Mouse (Mus musculus) embryonic stem cell, embryonic (primary cell): ENCODE measurements around the gene Lama1.

Experiments used
- CTCF ChIA-PET, 4 experiments: fragments of 300-600 bp in 2 of 4; fragments of 350-600 bp in 2 of 4; sonication (Branson Sonifier 250); formaldehyde crosslinking; loops; one replicate each; lab custom pipeline; 2022; ENCODE audit warnings: inconsistent platforms in 2 of 4; lab: Charles Lee
- POLR2A ChIA-PET, 4 experiments: fragments of 300-600 bp in 2 of 4; fragments of 350-600 bp in 2 of 4; sonication (Branson Sonifier 250); formaldehyde crosslinking; loops; one replicate each; lab custom pipeline; 2022; ENCODE audit warnings: antibody characterized with exemption in 4 of 4, inconsistent platforms in 1 of 4; lab: Charles Lee

Lama1 gene

GRCm38 (mm10) chr17:67705035-67705769 is 8.1 kb downstream of the Lama1 start:
- ChIA-PET POLR2A (interaction anchor here in 1 of 4 experiments (1.4 to 9.9 kb wide), 2 partner anchors 9 to 16 kb away, joined by 4 to 66 read pairs; no protein-coding TSS in a partner anchor), CTCF (interaction anchor here in 3 of 4 experiments (0.6 to 1.6 kb wide), 3 partner anchors 7 to 395 kb away, joined by 3 read pairs; partner anchors contain the start of gene Lama1 (in 1 of the 3))

DNA sequence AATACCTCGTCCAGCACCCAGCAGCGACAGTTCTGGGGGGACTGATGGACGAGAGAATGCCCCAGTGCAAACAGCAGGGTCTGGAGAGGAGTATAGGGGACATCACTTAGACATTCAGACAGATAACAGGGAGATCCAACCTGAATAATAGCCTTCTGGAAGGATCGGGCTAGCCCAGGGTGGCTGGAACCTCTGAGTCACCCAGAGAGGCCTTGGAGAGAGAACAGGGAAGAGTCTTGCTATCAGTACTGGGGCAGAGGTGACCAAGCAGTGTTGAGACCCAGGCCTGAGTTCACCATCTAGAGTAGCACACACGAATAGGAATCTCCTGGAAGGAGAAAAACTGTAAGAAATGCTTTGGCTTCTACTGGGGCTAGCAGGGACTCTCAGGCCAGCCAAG is 9.3 kb downstream of the Lama1 start:
- POLR2A ChIA-PET = interaction anchor here in 2 of 4 experiments (1.0 to 4.4 kb wide), 2 partner anchors 8 kb away, joined by 9 to 53 read pairs; partner anchors contain the start of gene Lama1 (in 2 of the 2)
- CTCF ChIA-PET = no interaction called here

DNA sequence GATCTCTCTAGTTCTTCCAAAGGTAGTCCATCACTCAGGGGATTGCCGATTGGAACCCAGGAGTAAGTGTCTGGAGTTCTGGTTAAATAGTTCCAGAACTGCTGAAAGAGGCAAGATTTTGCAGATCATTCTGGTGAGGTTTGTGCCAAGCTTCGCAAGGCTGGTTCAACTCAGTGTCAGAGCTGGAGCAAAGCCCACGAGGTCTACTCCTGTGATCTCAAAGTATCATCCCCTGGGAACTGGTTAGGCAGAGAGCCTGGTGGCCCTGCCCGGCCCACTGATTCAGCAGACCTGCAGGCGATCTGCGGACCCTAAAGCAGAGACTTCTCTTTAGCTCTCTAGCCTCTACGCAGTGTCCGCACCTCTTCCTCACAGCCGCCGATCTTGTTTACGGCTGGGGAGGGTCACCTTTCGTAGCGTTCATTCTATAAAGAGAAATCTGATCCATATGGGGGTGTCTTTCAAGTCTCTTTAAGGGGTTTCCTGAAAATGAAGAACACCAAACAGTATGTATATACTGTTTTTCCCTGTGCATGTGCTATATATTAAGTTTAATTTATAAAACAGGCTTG is 10.8 kb downstream of the Lama1 start:
- POLR2A ChIA-PET = interaction anchor here in 3 of 4 experiments (0.6 to 4.4 kb wide), 9 partner anchors 8 to 17 kb away, joined by 3 to 53 read pairs (median 5); partner anchors contain the start of gene Lama1 (in 3 of the 3)
- CTCF ChIA-PET = interaction anchor here in 1 of 4 experiments (1.4 kb wide), 1 partner anchor 10 kb away, joined by 4 read pairs; no protein-coding TSS in a partner anchor

- CTCF ChIA-PET = interaction anchor here in 2 of 4 experiments (1.0 to 3.9 kb wide), 2 partner anchors 12 to 13 kb away, joined by 3 to 27 read pairs; partner anchors contain the start of gene Lama1 (in 1 of the 2)
- POLR2A ChIA-PET = interaction anchor here in 3 of 4 experiments (0.6 to 4.4 kb wide), 8 partner anchors 8 to 16 kb away, joined by 3 to 53 read pairs (median 7); partner anchors contain the start of gene Lama1 (in 2 of the 3)
Observed at GRCm38 (mm10) chr17:67710377-67710781, 13.3 kb downstream of the Lama1 start.

- ChIA-PET CTCF (interaction anchor here in 2 of 4 experiments (0.5 to 3.9 kb wide), 3 partner anchors 14 to 1048 kb away, joined by 3 to 27 read pairs (median 3); partner anchors contain the start of gene Lama1 (in 1 of the 2)), POLR2A (interaction anchor here in 3 of 4 experiments (0.9 to 7.1 kb wide), 8 partner anchors 10 to 1389 kb away, joined by 3 to 66 read pairs (median 8); partner anchors contain the start of gene Lama1 (in 2 of the 3))
Observed at GRCm38 (mm10) chr17:67711361-67711760, 14.3 kb downstream of the Lama1 start.

DNA sequence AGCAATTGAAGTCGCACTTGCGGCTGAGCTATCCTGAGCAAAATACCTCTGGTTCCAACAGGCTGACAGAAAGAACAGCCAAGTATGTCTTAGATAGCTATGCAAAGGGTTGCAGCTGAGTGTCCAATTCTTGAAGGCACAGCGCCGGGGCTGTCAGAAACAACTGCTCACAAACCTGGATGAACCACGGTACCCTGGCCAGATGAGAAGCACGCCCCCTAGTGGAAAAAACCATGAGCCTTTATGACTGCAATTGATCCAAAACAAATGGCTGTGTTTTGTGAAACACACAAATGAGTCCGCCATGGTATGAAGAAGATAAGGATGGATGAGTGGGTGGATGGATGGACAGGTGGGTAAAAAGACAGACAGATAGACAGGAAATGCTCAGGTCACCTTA is 15.9 kb downstream of the Lama1 start:
- CTCF ChIA-PET = interaction anchor here (0.7 to 3.9 kb wide), 8 partner anchors 8 to 67 kb away, joined by 3 to 27 read pairs (median 4); partner anchors contain the start of gene Lama1 (in 1 of the 4)
- POLR2A ChIA-PET = interaction anchor here in 3 of 4 experiments (0.7 to 7.1 kb wide), 8 partner anchors 13 to 20 kb away, joined by 3 to 66 read pairs (median 4); partner anchors contain the start of gene Lama1 (in 3 of the 3)

DNA sequence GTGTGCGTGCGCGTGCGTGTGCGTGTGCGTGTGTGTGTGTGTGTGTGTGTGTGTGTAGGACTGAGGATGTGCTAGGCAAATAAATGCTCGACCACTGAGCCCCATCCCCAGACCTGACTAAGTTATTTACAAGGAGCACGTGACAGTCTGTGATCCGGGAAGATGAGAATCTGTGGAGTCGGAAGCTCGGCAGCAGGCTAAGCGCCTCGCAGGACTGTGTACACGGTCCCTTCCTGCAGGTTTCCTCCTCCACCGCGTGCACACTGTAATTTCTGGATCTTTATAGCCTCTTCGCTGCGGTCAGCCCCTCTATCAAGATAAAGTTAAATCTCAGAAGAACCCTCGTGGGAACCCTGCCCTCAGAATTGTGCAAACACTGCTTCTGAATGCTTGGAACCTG is 18.4 kb downstream of the Lama1 start:
- ChIA-PET POLR2A (interaction anchor here in 3 of 4 experiments (0.7 to 7.1 kb wide), 6 partner anchors 13 to 684 kb away, joined by 3 to 66 read pairs (median 3); partner anchors contain the start of gene Lama1 (in 3 of the 3)), CTCF (interaction anchor here in 3 of 4 experiments (0.5 to 2.1 kb wide), 7 partner anchors 12 to 846 kb away, joined by 3 to 11 read pairs (median 3); partner anchors contain the start of gene Lama1 (in 2 of the 3))

DNA sequence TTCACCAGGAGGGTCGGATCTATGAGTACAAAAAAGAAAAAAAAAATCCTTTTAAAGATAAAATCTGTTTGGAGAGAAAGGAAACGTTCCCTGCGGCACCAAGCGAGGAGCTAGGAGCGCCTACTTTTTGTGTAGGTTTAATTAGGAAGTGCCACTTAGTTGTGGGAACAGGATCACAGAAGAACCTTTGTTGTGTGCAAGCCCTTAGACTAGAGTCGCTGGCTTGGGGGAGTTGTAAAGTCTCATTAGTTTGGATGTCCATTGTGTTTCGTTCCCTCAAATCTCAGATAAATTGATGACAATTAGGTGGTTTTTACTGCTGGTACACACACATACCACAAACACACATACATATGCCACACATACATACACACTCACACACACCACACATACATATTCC is 25.0 kb downstream of the Lama1 start:
- ChIA-PET POLR2A (interaction anchor here in 2 of 4 experiments (1.1 to 1.4 kb wide), 3 partner anchors 11 to 70 kb away, joined by 3 to 4 read pairs (median 4); no protein-coding TSS in a partner anchor), CTCF (no interaction called here)

- ChIA-PET CTCF (no interaction called here), POLR2A (interaction anchor here in 1 of 4 experiments (0.7 kb wide), 1 partner anchor 66 kb away, joined by 4 read pairs; no protein-coding TSS in a partner anchor)
Observed at GRCm38 (mm10) chr17:67722578-67722977, 25.5 kb downstream of the Lama1 start.

DNA sequence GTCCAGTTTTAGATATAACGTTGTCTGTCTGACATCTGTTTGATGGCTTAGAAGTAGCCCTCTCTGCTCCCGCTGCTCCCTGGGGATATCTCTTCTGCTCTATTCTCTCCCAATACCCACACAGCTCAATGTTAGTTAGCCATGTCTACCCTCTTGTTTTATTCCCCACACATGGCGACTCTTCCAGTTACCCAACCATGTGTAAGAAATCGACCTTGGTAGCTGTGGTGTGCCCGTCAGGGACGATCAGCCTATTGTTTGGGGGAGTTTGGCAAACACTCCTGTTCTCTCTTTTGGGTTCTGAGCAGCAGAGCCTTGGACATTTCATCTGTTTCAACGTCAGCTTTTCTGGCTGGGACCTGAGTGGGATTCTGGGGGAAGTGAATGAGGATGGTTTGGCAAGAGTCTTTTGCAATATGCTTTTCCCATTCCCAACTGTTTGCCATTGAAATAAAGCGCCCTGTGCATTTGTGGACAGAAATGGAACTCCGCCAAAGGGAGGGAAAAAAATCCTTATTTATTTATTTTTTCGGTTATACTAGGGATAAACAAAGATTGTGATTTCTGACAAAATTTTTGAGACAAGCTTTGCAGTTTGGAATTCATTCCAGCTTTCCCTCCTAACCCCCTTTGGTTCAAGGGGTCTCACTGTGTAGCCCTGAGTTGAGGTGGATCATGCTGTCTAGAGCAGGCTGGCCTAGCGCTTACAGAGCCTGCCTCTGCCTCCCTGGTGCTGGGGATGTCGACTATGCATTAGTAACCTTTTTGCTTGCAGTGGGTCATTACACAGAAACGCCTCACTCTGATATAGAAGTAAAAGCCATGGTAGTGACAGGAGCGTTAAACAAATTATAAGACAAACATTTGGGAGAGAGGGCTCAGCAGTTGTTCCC is 26.4 kb downstream of the Lama1 start:
- ChIA-PET CTCF (no interaction called here), POLR2A (interaction anchor here in 1 of 4 experiments (0.7 kb wide), 2 partner anchors 47 to 67 kb away, joined by 3 to 4 read pairs; no protein-coding TSS in a partner anchor)

DNA sequence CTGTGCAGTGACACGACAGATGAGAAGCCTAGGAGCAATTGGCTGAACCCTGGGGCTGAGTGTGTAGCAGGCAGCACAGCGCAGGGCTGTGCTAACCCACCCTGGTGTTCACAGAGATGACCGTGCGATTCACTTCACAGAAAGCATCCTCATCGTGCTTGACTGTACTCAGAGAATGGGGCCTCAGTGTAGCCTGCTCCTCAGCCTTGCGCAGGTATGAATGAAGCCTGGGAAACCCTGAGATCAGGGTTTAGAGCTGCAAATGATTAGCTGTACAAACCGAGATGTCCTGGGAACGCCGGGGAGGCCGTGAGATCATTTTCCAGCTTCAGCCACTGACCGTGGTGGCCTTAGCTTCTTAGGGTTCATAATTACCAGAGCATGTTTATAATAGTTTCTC is 29.5 kb downstream of the Lama1 start:
- POLR2A ChIA-PET = interaction anchor here in 1 of 4 experiments (1.4 kb wide), 1 partner anchor 13 kb away, joined by 3 read pairs; no protein-coding TSS in a partner anchor
- CTCF ChIA-PET = interaction anchor here in 1 of 4 experiments (1.0 kb wide), 1 partner anchor 10 kb away, joined by 3 read pairs; no protein-coding TSS in a partner anchor

DNA sequence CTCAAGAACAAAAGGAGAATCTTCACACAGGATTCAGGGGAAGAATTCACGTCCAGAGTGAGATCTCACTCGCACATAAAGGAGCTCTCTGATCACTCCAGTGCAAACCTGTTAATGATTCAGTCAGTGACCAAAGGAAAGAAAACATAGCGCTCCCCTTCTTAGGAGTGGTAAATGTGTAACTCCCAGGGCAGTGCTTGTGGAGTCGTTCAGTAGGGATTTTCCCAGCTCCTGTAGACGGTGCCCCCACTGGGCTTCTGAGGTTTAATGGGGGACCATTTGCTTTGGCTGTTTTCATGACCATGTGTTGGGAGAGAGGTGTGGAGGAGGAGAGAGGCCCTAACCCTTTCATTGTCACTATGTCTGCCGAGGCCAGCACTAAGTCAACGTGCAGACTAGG is 31.7 kb downstream of the Lama1 start:
- ChIA-PET CTCF (interaction anchor here in 1 of 4 experiments (0.6 kb wide), 1 partner anchor 54 kb away, joined by 6 read pairs; no protein-coding TSS in a partner anchor), POLR2A (interaction anchor here in 2 of 4 experiments (0.7 to 1.8 kb wide), 8 partner anchors 9 to 135 kb away, joined by 3 to 7 read pairs (median 3); no protein-coding TSS in a partner anchor)

- POLR2A ChIA-PET = interaction anchor here in 2 of 4 experiments (1.1 to 1.4 kb wide), 3 partner anchors 8 to 34 kb away, joined by 3 to 4 read pairs (median 3); partner anchors contain the start of gene Lama1 (in 2 of the 2)
- CTCF ChIA-PET = no interaction called here
Observed at GRCm38 (mm10) chr17:67731096-67731495, 34.0 kb downstream of the Lama1 start.

GRCm38 (mm10) chr17:67731964-67732363 is 34.9 kb downstream of the Lama1 start:
- ChIA-PET POLR2A (interaction anchor here in 1 of 4 experiments (1.4 to 1.8 kb wide), 3 partner anchors 11 to 88 kb away, joined by 3 to 4 read pairs (median 3); no protein-coding TSS in a partner anchor), CTCF (no interaction called here)

DNA sequence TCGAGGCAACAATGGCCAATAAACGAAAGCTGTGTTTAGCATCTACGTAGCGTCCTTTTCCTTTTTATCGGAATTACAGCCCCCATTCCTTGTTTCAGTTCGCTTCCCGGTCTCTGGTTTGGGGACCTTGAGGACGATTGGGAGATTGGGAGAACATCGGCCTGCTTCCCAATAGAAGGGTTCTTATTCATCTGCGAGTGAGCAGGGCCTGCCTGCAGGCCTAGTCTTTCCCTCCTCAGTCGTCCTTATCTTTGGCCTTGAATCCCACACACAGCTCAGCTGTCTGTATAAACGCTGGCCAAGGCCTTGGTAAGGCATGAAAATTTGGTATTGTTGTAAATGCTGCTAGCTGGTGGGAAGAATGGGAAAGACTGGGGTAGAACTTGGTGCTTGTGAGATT is 36.5 kb downstream of the Lama1 start:
- ChIA-PET POLR2A (interaction anchor here in 2 of 4 experiments (1.1 to 1.8 kb wide), 3 partner anchors 10 to 86 kb away, joined by 3 to 4 read pairs (median 3); no protein-coding TSS in a partner anchor), CTCF (no interaction called here)

DNA sequence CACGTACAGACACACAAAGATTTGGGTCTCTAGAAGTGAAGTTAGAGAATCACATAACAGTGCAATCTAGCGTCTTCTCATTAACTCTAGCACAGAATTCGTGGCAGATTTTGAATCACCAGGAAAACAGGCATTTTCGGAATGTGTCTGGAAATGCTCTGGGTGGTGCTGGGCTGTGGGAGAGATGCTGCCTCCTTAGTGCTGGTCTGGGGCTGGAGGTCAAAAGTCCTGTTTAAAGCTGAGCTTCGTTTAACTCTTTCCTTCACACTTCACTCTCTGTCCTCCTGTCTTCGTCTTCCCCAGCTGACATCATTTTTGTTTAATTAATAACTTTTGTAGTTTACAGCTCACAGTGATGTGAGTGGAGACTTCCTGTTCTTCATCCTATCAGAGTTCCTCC is 38.7 kb downstream of the Lama1 start:
- CTCF ChIA-PET = no interaction called here
- POLR2A ChIA-PET = interaction anchor here in 1 of 4 experiments (1.2 kb wide), 1 partner anchor 16 kb away, joined by 4 read pairs; no protein-coding TSS in a partner anchor

- ChIA-PET CTCF (interaction anchor here in 1 of 4 experiments (0.7 kb wide), 1 partner anchor 9 kb away, joined by 7 read pairs; no protein-coding TSS in a partner anchor), POLR2A (interaction anchor here in 1 of 4 experiments (0.6 to 0.7 kb wide), 2 partner anchors 21 to 262 kb away, joined by 3 read pairs; no protein-coding TSS in a partner anchor)
Observed at GRCm38 (mm10) chr17:67741229-67741628, 44.2 kb downstream of the Lama1 start.
